Mouse (Mus musculus) thymus, postnatal 4 days (tissue): ENCODE results near the gene Thsd7b.
"Not testable (repeated sequence)": the region's sequence is repeated elsewhere in the genome, so short reads cannot be mapped to it uniquely, and the experiment has no call there.

ENCODE experiments used
- DNase-seq: peaks from one replicate; pipeline ENCODE4 v3.0.0; 2021

Thsd7b gene

DNA sequence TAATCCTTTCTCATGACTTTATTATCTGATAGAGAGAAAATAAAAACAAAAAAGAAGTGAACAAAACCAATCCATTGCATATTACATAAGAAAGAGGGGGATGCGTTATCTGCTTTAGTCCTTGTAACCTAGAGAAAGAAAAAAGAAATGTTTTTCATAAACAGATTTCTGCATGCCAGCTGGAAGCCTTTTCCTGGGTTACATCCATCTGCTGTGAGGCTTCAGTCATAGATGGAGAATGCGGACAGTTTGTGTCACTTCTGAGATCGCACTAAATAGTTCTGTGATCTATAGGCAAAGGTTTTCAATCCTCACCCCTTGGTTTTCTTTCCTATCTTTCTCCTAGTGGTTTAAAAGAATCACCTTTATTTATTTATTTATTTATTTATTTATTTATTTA lies 259.1 kb downstream of the Thsd7b start:
- no peak for DNase-seq

- DNase-seq: no peak
These were observed 265.4 kb downstream of the Thsd7b start for GRCm38 (mm10) chr1:129538508-129538907.

GRCm38 (mm10) chr1:129538970-129539369 lies 265.9 kb downstream of the Thsd7b start:
- no peak for DNase-seq

DNA sequence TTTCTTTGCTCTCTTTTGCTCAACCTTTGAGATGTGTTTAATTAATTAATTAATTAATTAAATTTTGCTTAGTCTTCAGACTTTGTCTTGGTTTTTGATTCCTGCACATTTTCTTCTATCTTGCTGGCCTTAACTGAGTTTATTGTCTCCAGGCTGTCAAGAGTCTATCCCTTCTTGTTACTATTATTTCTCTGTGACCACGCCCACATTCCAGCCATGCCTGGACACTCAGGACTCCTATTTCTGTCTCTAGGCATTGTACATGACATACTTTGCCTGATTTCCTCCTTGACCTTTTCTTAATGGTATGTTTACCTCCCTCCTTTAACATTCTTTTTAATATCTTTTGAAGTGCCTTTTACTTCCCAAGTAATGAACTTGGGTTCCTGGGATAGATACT lies 267.6 kb downstream of the Thsd7b start:
- no peak for DNase-seq

DNA sequence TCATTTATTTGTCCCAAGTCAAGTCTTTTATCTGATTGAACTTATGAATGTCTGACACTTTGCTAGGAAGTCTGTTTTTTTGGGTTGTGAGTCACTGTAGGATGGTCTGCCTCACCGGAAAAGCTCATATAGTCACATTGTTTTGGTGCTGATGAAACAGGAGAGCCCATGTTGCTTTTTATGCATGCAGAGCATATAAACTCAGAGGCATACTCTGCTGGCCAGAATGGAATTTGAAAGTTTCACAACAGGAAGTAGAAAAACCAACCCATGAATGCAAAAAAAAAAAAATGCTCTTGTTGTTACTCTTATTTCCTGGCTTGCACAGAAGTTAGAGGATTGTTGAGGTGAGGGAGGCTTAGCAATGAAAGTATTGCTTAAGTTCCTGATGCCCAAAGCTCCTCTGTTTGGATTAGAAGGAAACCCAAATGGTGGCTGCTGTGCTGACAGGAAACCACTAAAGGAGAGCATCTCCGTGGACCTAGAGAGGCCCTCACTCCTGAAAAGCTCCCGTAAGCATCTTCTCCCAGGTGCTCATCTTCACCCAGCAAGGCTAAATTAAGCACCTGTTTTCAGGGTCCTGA lies 269.6 kb downstream of the Thsd7b start:
- DNase-seq: no peak

DNA sequence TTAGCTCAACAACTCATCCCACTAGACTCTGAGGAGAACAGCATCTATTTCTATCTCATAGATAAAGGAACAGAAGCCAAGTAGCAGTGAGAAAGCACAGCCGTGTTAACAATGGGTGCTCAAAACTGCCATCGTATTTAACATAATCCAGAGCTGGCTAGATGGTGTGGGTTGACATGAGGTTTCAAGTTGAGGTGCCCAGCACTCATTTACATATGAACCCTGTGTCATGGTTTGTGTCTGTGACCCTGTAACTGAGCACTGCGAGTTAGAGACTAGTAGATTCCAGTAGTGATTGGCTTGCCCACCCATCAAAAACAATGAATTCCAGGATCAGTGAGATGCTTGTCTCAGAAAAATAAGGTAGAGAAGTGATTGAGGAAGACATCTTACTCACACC lies 270.1 kb downstream of the Thsd7b start:
- DNase-seq: no peak

DNA sequence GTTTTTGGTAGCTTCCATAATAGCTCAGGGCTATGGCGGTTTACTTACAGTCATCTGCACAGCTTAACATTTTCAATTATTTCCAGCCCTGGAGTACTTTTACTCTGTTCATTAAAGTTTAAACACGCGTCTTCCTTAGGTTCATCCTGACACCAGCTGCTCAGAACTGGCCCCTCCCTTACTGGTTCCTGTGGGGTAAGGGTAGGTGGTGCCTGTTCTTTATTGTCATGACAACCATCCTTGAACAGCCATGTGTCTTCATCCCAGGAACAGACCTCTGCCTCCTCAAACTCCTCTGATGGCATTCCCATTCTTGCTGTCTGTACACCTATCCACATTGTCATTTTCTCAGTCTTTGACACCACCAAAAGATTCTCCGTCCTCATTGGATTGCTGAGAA lies 285.0 kb downstream of the Thsd7b start:
- DNase-seq: no peak

GRCm38 (mm10) chr1:129559137-129559536 lies 286.0 kb downstream of the Thsd7b start:
- no peak for DNase-seq

GRCm38 (mm10) chr1:129559812-129560211 lies 286.7 kb downstream of the Thsd7b start:
- no peak for DNase-seq

DNA sequence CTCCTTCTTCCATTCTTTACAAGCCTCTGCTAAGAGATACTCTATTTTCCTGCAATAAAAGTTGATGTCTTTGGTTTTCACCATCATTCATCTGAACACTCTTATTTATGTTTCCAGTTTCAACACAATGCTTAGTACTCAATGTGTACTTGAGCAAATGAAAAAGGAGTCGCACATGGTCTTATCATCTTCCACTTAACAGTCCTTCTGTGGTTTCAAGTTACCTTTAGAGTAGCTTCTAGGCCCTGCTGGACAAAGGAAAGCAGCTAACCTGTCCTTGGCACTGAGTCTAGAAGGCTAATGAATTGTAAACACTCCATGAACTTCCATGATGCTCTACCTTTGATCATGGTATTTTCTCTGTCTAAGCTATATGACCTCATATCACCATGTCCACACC lies 289.6 kb downstream of the Thsd7b start:
- no peak for DNase-seq

DNA sequence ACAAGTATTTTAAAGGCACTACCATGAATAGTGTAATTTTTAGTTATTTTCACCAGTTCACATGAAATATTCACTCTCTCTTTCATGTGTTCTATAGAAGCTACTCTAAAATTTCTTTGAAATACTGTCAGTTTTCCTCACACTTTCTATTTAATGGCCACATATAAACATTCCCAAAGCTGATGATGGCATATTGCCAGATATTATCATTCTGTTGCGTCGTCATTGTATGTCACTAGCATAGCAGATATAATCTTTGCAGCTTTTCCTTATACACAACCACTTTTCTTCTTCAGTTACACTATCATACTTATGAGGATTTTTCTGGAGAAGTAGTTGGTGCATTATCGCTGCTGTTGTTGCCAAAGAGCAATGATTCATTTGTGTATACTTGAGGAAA lies 297.4 kb downstream of the Thsd7b start:
- no peak for DNase-seq

- no peak for DNase-seq
These were observed 306.9 kb downstream of the Thsd7b start for GRCm38 (mm10) chr1:129579955-129580354.

GRCm38 (mm10) chr1:129586635-129587034 lies 313.5 kb downstream of the Thsd7b start:
- DNase-seq: no peak

GRCm38 (mm10) chr1:129589366-129590002 lies 316.4 kb downstream of the Thsd7b start:
- DNase-seq: no peak

GRCm38 (mm10) chr1:129595447-129595846 lies 322.3 kb downstream of the Thsd7b start:
- DNase-seq: no peak

DNA sequence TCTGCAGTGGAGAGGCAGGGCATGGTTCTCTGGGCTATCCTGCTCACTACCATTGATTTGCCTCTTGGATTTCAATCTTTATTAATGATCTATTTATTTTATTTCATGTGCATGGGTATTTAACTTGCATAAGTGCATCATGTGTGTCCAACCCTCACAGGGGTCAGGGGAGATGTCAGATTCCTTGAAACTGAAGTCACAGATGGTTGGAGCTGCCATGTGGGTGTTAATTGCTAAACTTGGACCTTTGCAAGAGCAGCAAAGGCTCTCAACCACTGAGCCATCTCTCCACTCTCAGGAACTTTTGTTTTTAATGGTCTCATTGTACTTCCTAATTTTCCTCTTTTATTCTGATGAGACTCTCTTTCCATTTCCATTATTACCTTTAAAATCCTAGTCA lies 327.8 kb downstream of the Thsd7b start:
- no peak for DNase-seq

DNA sequence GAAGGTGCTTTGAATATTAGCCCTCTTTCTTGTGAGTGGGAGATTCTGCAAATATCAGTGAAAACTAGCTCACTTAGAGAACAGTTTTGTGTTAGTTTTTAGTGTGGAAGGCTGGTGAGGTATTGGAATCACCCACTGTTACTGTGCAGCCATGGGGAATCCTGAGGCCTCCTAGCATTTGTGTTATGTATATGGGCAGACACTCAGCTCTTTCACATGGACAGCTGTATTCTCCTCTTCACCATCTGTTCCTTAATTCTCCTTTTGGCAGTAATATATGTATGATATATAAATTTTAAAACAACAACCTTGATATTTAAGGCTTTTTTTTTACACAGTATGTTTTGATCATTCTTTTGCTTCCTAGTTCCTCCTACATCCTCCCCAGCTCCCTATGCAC lies 329.2 kb downstream of the Thsd7b start:
- DNase-seq: no peak

- no peak for DNase-seq
These were observed 335.3 kb downstream of the Thsd7b start for GRCm38 (mm10) chr1:129608395-129608794.

DNA sequence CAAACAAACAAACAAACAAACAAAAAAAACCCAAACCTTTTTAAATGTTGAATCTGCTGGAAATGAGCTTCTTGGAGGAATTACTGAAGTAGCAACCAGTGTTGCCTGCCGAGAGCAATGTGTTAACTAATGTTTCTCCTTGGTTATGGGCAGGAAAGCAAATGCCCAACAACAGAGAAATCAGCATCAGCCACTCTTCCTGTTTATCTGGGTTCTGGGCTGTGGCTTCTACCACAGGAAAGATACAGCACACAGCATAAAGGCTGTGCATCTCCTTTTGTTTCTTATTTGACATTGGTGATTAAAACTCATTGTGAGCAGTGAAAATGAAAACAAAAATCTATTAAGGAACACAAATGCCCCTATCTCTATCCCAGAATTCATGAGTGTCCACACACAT lies 343.0 kb downstream of the Thsd7b start:
- DNase-seq: no peak

- DNase-seq: no peak
These were observed 346.6 kb downstream of the Thsd7b start for GRCm38 (mm10) chr1:129619440-129620301.

DNA sequence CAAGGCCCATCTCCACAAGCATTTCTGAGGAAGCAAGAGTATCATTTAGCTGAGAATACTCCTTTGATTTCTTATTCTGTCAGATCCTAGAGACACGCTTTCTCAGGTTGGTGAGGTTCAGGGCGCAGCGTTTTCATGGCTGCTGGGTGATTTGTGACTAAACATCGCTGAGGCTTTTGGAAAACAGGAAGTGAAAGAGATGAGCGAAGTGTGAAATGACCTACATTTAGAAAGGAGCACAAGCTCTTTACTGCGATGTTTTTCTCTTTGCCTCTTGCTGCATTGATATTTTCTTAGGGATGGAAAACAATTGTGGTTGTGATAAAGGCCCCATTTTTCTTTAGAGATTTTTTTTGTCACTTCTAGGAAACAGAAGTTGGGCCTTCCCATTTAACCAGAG lies 351.4 kb downstream of the Thsd7b start:
- DNase-seq: peak; percentile 7

- no peak for DNase-seq
These were observed 362.0 kb downstream of the Thsd7b start for GRCm38 (mm10) chr1:129635146-129635545.

GRCm38 (mm10) chr1:129644252-129644861 lies 371.3 kb downstream of the Thsd7b start:
- no peak for DNase-seq

GRCm38 (mm10) chr1:129651448-129651847 lies 378.3 kb downstream of the Thsd7b start:
- DNase-seq: not testable (repeated sequence)
